Mouse (Mus musculus): ENCODE measurements around the gene Cd3e. TPM values are rescaled to one million over a fixed set of nuclear protein-coding genes. Genes with fewer than 3 reads are reported as not detected.

The Cd3e gene
- polyA plus RNA-seq, 1 experiment from 2014 or later: not detected

Other genes starting within 250 kb of the Cd3e start
- gene Arcn1, start 241.8 kb downstream of the Cd3e start, polyA plus RNA-seq (2014; fragmentation: Nextera tagmentation; extraction: Ambion mirVana): 208 and 223 TPM in 2 replicates
- gene Ift46, start 241.7 kb downstream of the Cd3e start, polyA plus RNA-seq (2014; fragmentation: Nextera tagmentation; extraction: Ambion mirVana): 142 and 152 TPM in 2 replicates
- 1.2 and 1.4 TPM in 2 replicates for gene Tmem25, start 210.3 kb downstream of the Cd3e start, polyA plus RNA-seq (2014; fragmentation: Nextera tagmentation; extraction: Ambion mirVana)
- not detected in 2 replicates for gene Ttc36, start 206.6 kb downstream of the Cd3e start, polyA plus RNA-seq (2014; fragmentation: Nextera tagmentation; extraction: Ambion mirVana)
- 9.8 and 12.2 TPM in 2 replicates for gene Kmt2a, start 128.3 kb downstream of the Cd3e start, polyA plus RNA-seq (2014; fragmentation: Nextera tagmentation; extraction: Ambion mirVana)
- gene Atp5l, start 88.9 kb downstream of the Cd3e start, polyA plus RNA-seq (2014; fragmentation: Nextera tagmentation; extraction: Ambion mirVana): 572 and 583 TPM in 2 replicates
- 31.3 and 34.3 TPM in 2 replicates for gene Ube4a, start 44.0 kb downstream of the Cd3e start, polyA plus RNA-seq (2014; fragmentation: Nextera tagmentation; extraction: Ambion mirVana)
- gene Cd3g, start 29.2 kb downstream of the Cd3e start, polyA plus RNA-seq (2014; fragmentation: Nextera tagmentation; extraction: Ambion mirVana): not detected in 2 replicates
- gene Cd3d, start 27.8 kb downstream of the Cd3e start, polyA plus RNA-seq (2014; fragmentation: Nextera tagmentation; extraction: Ambion mirVana): not detected in 2 replicates
- gene Mpzl2, start 30.2 kb upstream of the Cd3e start, polyA plus RNA-seq (2014; fragmentation: Nextera tagmentation; extraction: Ambion mirVana): 8.8 and 9.2 TPM in 2 replicates
- gene Mpzl3, start 45.6 kb upstream of the Cd3e start, polyA plus RNA-seq (2014; fragmentation: Nextera tagmentation; extraction: Ambion mirVana): 2.0 and 2.3 TPM in 2 replicates
- 0.49 and 0.50 TPM in 2 replicates for gene Jaml, start 69.6 kb upstream of the Cd3e start, polyA plus RNA-seq (2014; fragmentation: Nextera tagmentation; extraction: Ambion mirVana)
- gene Scn2b, start 108.2 kb upstream of the Cd3e start, polyA plus RNA-seq (2014; fragmentation: Nextera tagmentation; extraction: Ambion mirVana): 4.1 and 4.9 TPM in 2 replicates
- gene Scn4b, start 128.8 kb upstream of the Cd3e start, polyA plus RNA-seq (2014; fragmentation: Nextera tagmentation; extraction: Ambion mirVana): 0.04 and 0.21 TPM in 2 replicates
- not detected in 2 replicates for gene BC049352, start 172.4 kb upstream of the Cd3e start, polyA plus RNA-seq (2014; fragmentation: Nextera tagmentation; extraction: Ambion mirVana)
- gene Tmprss4, start 194.5 kb upstream of the Cd3e start, polyA plus RNA-seq (2014; fragmentation: Nextera tagmentation; extraction: Ambion mirVana): 0.35 TPM in 1 of 2 replicates, not detected in the other